Mouse (Mus musculus): ENCODE measurements around the gene Phospho1.

Phospho1 gene

GRCm38 (mm10) chr11:95824071-95824876, at the start of gene Phospho1:
Gene Phospho1, plus strand, starts transcription at chr11:95824499.
- peak; percentile 92 for DNase-seq

GRCm38 (mm10) chr11:95777323-95778297, 46.7 kb upstream of the Phospho1 start:
- peak; percentile 6 for DNase-seq

GRCm38 (mm10) chr11:95778831-95779251, 45.5 kb upstream of the Phospho1 start:
- peak; percentile 9 for DNase-seq

GRCm38 (mm10) chr11:95779366-95779765, 44.9 kb upstream of the Phospho1 start:
- no peak for DNase-seq

GRCm38 (mm10) chr11:95780480-95780879, 43.8 kb upstream of the Phospho1 start:
- DNase-seq = no peak

GRCm38 (mm10) chr11:95781557-95781956, 42.7 kb upstream of the Phospho1 start:
- no peak for DNase-seq

GRCm38 (mm10) chr11:95783457-95783856, 40.8 kb upstream of the Phospho1 start:
- no peak for DNase-seq

GRCm38 (mm10) chr11:95783958-95784357, 40.3 kb upstream of the Phospho1 start:
- no peak for DNase-seq

GRCm38 (mm10) chr11:95785675-95786074, 38.6 kb upstream of the Phospho1 start:
- DNase-seq = no peak

- no peak for DNase-seq
These were observed 37.8 kb upstream of the Phospho1 start for GRCm38 (mm10) chr11:95786511-95786910.

GRCm38 (mm10) chr11:95789451-95789891, 34.8 kb upstream of the Phospho1 start:
- DNase-seq = no peak

- DNase-seq = no peak
These were observed 32.5 kb upstream of the Phospho1 start for GRCm38 (mm10) chr11:95791787-95792186.

GRCm38 (mm10) chr11:95792950-95793509, 31.3 kb upstream of the Phospho1 start:
- DNase-seq = no peak

GRCm38 (mm10) chr11:95794201-95794600, 30.1 kb upstream of the Phospho1 start:
- DNase-seq = no peak

- no peak for DNase-seq
These were observed 28.7 kb upstream of the Phospho1 start for GRCm38 (mm10) chr11:95795582-95795981.

- DNase-seq = peak; percentile 52
These were observed 19.3 kb upstream of the Phospho1 start for GRCm38 (mm10) chr11:95805010-95805409.

- peak; percentile 10 for DNase-seq
These were observed 18.8 kb upstream of the Phospho1 start for GRCm38 (mm10) chr11:95805527-95805926.

- no peak for DNase-seq
These were observed 16.4 kb upstream of the Phospho1 start for GRCm38 (mm10) chr11:95807884-95808283.

- no peak for DNase-seq
These were observed 15.8 kb upstream of the Phospho1 start for GRCm38 (mm10) chr11:95808448-95809011.

- no peak for DNase-seq
These were observed 14.7 kb upstream of the Phospho1 start for GRCm38 (mm10) chr11:95809603-95810002.

- no peak for DNase-seq
These were observed 13.5 kb upstream of the Phospho1 start for GRCm38 (mm10) chr11:95810828-95811227.

GRCm38 (mm10) chr11:95811741-95812140, 12.6 kb upstream of the Phospho1 start:
- no peak for DNase-seq

- no peak for DNase-seq
These were observed 12.1 kb upstream of the Phospho1 start for GRCm38 (mm10) chr11:95812224-95812623.

Data from thymus, postnatal 25 days (tissue).